Mouse (Mus musculus) bone marrow, adult 2 months (tissue): ENCODE measurements around the gene Tmem174.

Experiments
- CTCF ChIP-seq: fragments of 200-500 bp; IDR thresholded peaks from 2 replicates; pipeline ENCODE4 v1.5.1; 2011; ENCODE audit warnings: low read length, control low read depth; ENCODE audit not compliant: control insufficient read depth, insufficient read depth
- POLR2A ChIP-seq: fragments of 200-500 bp; IDR thresholded peaks from 2 replicates; pipeline ENCODE4 v1.6.1; 2011; ENCODE audit warnings: low read depth, mild to moderate bottlenecking, control low read depth, low read length, borderline replicate concordance; ENCODE audit not compliant: control insufficient read depth

GRCm38 (mm10) chr13:98679631-98680041, 42.4 kb upstream of the Tmem174 start:
- TF ChIP-seq POLR2A (no peak), CTCF (no peak)
